Mouse (Mus musculus) C2C12 (cell line): Measurements from ENCODE around the gene Abi3bp. TPM values are rescaled to one million over a fixed set of nuclear protein-coding genes. Genes with fewer than 3 reads are reported as not detected.

ENCODE experiments used
- H3K27me3 ChIP-seq: one replicate; pipeline ENCODE4 v1.6.1; 2011; ENCODE audit not compliant: control insufficient read depth, insufficient read depth, insufficient read length
- H3K36me3 ChIP-seq: one replicate; pipeline ENCODE4 v1.6.1; 2011; ENCODE audit not compliant: control insufficient read depth, insufficient read depth
- H3K4me3 ChIP-seq: one replicate; pipeline ENCODE4 v1.5.1; 2011; ENCODE audit warnings: mild to moderate bottlenecking, control low read depth; ENCODE audit not compliant: poor library complexity, insufficient read depth, severe bottlenecking
- H3K79me2 ChIP-seq: one replicate; pipeline ENCODE4 v1.6.1; 2011; ENCODE audit not compliant: control insufficient read depth, insufficient read depth
- H3K79me3 ChIP-seq: one replicate; pipeline ENCODE4 v1.6.1; 2011; ENCODE audit warnings: low read depth, control low read depth
- H3ac ChIP-seq: one replicate; pipeline ENCODE3; 2011; ENCODE audit warnings: low read depth; ENCODE audit not compliant: control insufficient read depth, insufficient read length
- CEBPB ChIP-seq: IDR thresholded peaks from one replicate; pipeline ENCODE4 v1.6.1; 2011; ENCODE audit warnings: low read depth, mild to moderate bottlenecking, control low read depth, moderate library complexity
- CTCF ChIP-seq: IDR thresholded peaks from one replicate; pipeline ENCODE4 v1.5.1; 2011; ENCODE audit not compliant: control insufficient read depth, insufficient read depth, insufficient read length
- FOSL1 ChIP-seq: IDR thresholded peaks from one replicate; pipeline ENCODE4 v1.8.0; 2011; ENCODE audit warnings: mild to moderate bottlenecking, low read length; ENCODE audit not compliant: poor library complexity, insufficient read depth, severe bottlenecking
- MAX ChIP-seq: IDR thresholded peaks from one replicate; pipeline ENCODE4 v1.6.1; 2011; ENCODE audit warnings: mild to moderate bottlenecking, control low read depth
- MYOD1 ChIP-seq: IDR thresholded peaks from one replicate; pipeline ENCODE4 v1.6.1; 2011; ENCODE audit warnings: low read depth; ENCODE audit not compliant: control insufficient read depth, insufficient read length
- MYOG ChIP-seq: IDR thresholded peaks from one replicate; pipeline ENCODE4 v1.6.1; 2011; ENCODE audit not compliant: control insufficient read depth, insufficient read length; ENCODE audit errors: extremely low read depth
- USF1 ChIP-seq: IDR thresholded peaks from one replicate; pipeline ENCODE4 v1.6.1; 2011; ENCODE audit warnings: low read depth, mild to moderate bottlenecking, control low read depth, moderate library complexity
- polyA plus RNA-seq: library from polyadenylated mRNA; unstranded; fragments of >200 nt; fragmentation: generic; extraction: Trizol; gene quantifications from one replicate; pipeline ENCODE4 v1.2.1, GENCODE M21; 2012; ENCODE audit warnings: missing spikeins

The Abi3bp gene
- polyA plus RNA-seq, 1 experiment, result 0.01 TPM

GRCm38 (mm10) chr16:56501101-56501500 lies 23.4 kb downstream of the Abi3bp start:
- Histone ChIP-seq H3ac (no peak overlapping the region), H3K27me3 (no peaks in the 10 kb centered on the region), H3K79me2 (no peaks in the 10 kb centered on the region), H3K36me3 (no peaks in the 10 kb centered on the region), H3K79me3 (no peaks in the 10 kb centered on the region), H3K4me3 (no peak overlapping the region)
- TF ChIP-seq CEBPB, result no peak
- TF ChIP-seq MAX, result no peak
- TF ChIP-seq MYOD1, result no peak
- TF ChIP-seq FOSL1, result no peak

GRCm38 (mm10) chr16:56501513-56501912 lies 23.8 kb downstream of the Abi3bp start:
- no peaks in the 10 kb centered on the region for H3K79me3 ChIP-seq
- no peaks in the 10 kb centered on the region for H3K79me2 ChIP-seq
- no peaks in the 10 kb centered on the region for H3K36me3 ChIP-seq
- TF ChIP-seq MYOG (no peak), CEBPB (no peak), USF1 (no peak), MAX (no peak), MYOD1 (no peak), CTCF (no peak), FOSL1 (no peak)
- H3ac ChIP-seq, result no peak overlapping the region
- H3K27me3 ChIP-seq, result no peaks in the 10 kb centered on the region
- H3K4me3 ChIP-seq, result no peak overlapping the region

- Histone ChIP-seq H3K4me3 (no peak overlapping the region), H3K36me3 (no peaks in the 10 kb centered on the region), H3K27me3 (no peaks in the 10 kb centered on the region), H3K79me2 (no peaks in the 10 kb centered on the region), H3ac (no peak overlapping the region), H3K79me3 (no peaks in the 10 kb centered on the region)
- TF ChIP-seq FOSL1 (no peak), MYOG (no peak)
Measured at GRCm38 (mm10) chr16:56502134-56502533, 24.5 kb downstream of the Abi3bp start.

GRCm38 (mm10) chr16:56503941-56504340 lies 26.3 kb downstream of the Abi3bp start:
- no peaks in the 10 kb centered on the region for H3K79me2 ChIP-seq
- H3ac ChIP-seq, result no peak overlapping the region
- H3K79me3 ChIP-seq, result no peaks in the 10 kb centered on the region
- H3K4me3 ChIP-seq, result no peak overlapping the region
- H3K36me3 ChIP-seq, result no peaks in the 10 kb centered on the region
- H3K27me3 ChIP-seq, result no peaks in the 10 kb centered on the region
- no peak for TF ChIP-seq FOSL1
- no peak for TF ChIP-seq MYOG
- TF ChIP-seq CTCF, result no peak
- no peak for TF ChIP-seq MYOD1
- no peak for TF ChIP-seq CEBPB
- no peak for TF ChIP-seq MAX

- TF ChIP-seq MYOD1, result no peak
- no peak for TF ChIP-seq CTCF
- no peak for TF ChIP-seq MYOG
- TF ChIP-seq CEBPB, result no peak
- no peak for TF ChIP-seq MAX
- no peak for TF ChIP-seq USF1
- TF ChIP-seq FOSL1, result no peak
- Histone ChIP-seq H3K79me3 (no peaks in the 10 kb centered on the region), H3K4me3 (no peak overlapping the region), H3K27me3 (no peaks in the 10 kb centered on the region), H3ac (no peak overlapping the region), H3K36me3 (no peaks in the 10 kb centered on the region), H3K79me2 (no peaks in the 10 kb centered on the region)
Measured at GRCm38 (mm10) chr16:56518024-56518423, 40.3 kb downstream of the Abi3bp start.

- Histone ChIP-seq H3K27me3 (no peaks in the 10 kb centered on the region), H3K79me3 (no peaks in the 10 kb centered on the region), H3K79me2 (no peaks in the 10 kb centered on the region), H3K36me3 (no peaks in the 10 kb centered on the region), H3K4me3 (no peak overlapping the region), H3ac (no peak overlapping the region)
- TF ChIP-seq CEBPB (no peak), CTCF (no peak), USF1 (no peak), MYOD1 (no peak), FOSL1 (no peak)
Measured at GRCm38 (mm10) chr16:56524359-56524758, 46.7 kb downstream of the Abi3bp start.
